Mouse (Mus musculus): ENCODE data around the gene Sv2a. TPM values are rescaled to one million over a fixed set of nuclear protein-coding genes. Genes with fewer than 3 reads are reported as not detected.
"Not testable (repeated sequence)": the region's sequence is repeated elsewhere in the genome, so short reads cannot be mapped to it uniquely, and the experiment has no call there.

The Sv2a gene
- polyA plus RNA-seq, 1 experiment = 4.4 TPM

DNA sequence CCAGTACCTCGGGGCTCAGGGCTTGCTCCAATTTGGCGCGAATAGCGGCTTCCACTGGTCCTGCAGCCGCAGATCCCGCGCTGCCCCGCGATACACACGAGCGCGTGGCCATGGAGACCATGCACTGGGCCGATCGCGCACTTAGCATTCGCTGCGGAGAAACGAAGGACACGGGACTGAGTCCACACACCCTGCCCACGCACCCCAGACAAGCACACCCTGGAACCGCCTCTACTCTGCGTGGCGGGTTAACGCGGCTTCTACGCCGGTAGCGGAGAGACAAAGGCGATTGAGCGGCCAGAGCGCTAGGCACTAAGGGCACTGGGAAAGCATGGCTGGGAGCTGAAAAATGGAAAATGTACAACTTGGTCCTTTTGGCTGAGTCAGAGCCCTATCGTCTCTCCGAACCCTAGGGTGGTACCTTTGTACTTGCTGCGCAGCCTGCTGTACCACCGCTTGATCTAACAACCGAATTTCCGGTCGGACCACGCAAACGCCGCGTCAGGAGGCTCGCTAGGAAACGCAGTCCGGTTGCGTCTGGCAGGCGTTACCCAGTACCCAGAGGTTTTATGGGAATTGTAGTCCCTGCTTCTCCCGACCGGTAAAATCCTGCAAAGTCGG, 16.3 kb downstream of the Sv2a start:
- peaks cover 22% of the 10 kb centered on the region for H3K4me1 ChIP-seq (replicated peaks; ENCODE audit: control insufficient read depth, insufficient read depth, low read length)
- TF ChIP-seq CTCF (IDR thresholded peaks at IDR 0.05; ENCODE audit: borderline replicate concordance, control insufficient read depth, extremely low read depth, insufficient read depth, low read length, poor library complexity) (no peak), POLR2A (IDR thresholded peaks at IDR 0.05; ENCODE audit: control insufficient read depth, extremely low read depth, insufficient read depth, low read length, poor library complexity) (peak; percentile 67)
- WGBS = under 1% methylated on average over 50 of the region's 50 CpGs
- H3K27ac ChIP-seq (ENCODE audit: control insufficient read depth, insufficient read depth, low read length) = peak overlapping the region; percentile 67; the same call in 1 of the 2 replicates
- peak overlapping the region; percentile 89 for H3K4me3 ChIP-seq (ENCODE audit: control insufficient read depth, insufficient read depth, low read length)
- no peaks in the 10 kb centered on the region for H3K27me3 ChIP-seq (ENCODE audit: control insufficient read depth, insufficient read depth, low read length)
- peak; percentile 84 for DNase-seq
- no peaks in the 10 kb centered on the region for H3K36me3 ChIP-seq (ENCODE audit: control insufficient read depth, insufficient read depth, low read length)

GRCm38 (mm10) chr3:96198181-96198580, 17.2 kb downstream of the Sv2a start:
- Histone ChIP-seq H3K4me1 (replicated peaks; ENCODE audit: control insufficient read depth, insufficient read depth, low read length) (peaks cover 22% of the 10 kb centered on the region), H3K27me3 (ENCODE audit: control insufficient read depth, insufficient read depth, low read length) (no peaks in the 10 kb centered on the region), H3K36me3 (ENCODE audit: control insufficient read depth, insufficient read depth, low read length) (no peaks in the 10 kb centered on the region), H3K4me3 (ENCODE audit: control insufficient read depth, insufficient read depth, low read length) (peak overlapping the region; percentile 27; the same call in 1 of the 2 replicates), H3K27ac (ENCODE audit: control insufficient read depth, insufficient read depth, low read length) (peak overlapping the region; percentile 96)
- WGBS = 2% methylated on average over 6 of the region's 6 CpGs
- peak; percentile 51 for DNase-seq
- no peak for TF ChIP-seq CTCF (IDR thresholded peaks at IDR 0.05; ENCODE audit: borderline replicate concordance, control insufficient read depth, extremely low read depth, insufficient read depth, low read length, poor library complexity)
- no peak for TF ChIP-seq POLR2A (IDR thresholded peaks at IDR 0.05; ENCODE audit: control insufficient read depth, extremely low read depth, insufficient read depth, low read length, poor library complexity)

- not testable (repeated sequence) for H3K27me3 ChIP-seq (ENCODE audit: control insufficient read depth, insufficient read depth, low read length); H3K27ac ChIP-seq (ENCODE audit: control insufficient read depth, insufficient read depth, low read length); H3K4me3 ChIP-seq (ENCODE audit: control insufficient read depth, insufficient read depth, low read length); H3K36me3 ChIP-seq (ENCODE audit: control insufficient read depth, insufficient read depth, low read length); DNase-seq
- 35% methylated on average over 8 of the region's 8 CpGs for WGBS
- peaks cover 22% of the 10 kb centered on the region for H3K4me1 ChIP-seq (replicated peaks; ENCODE audit: control insufficient read depth, insufficient read depth, low read length)
Measured at GRCm38 (mm10) chr3:96198601-96199251, 17.8 kb downstream of the Sv2a start.

DNA sequence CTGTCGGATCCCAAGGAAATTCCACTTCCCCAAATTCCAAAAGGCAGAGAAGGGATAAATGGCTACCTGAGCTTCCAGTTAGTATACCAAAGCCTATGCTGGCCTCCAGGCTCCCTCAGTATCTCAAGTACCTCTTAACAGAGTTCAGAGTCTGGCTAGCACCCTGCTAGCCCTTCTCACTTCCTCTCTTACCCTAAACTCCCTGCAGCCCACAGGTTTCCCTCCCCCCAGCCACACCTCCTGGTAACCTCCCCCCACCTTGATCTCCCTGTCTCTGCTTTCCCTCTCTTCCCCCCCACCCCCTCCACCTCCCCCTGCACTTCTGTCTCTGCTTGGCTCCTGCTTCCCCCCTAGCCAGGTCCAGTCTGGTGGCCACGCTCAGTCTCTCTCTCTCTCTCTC, 18.8 kb downstream of the Sv2a start:
- DNase-seq = no peak
- peaks cover 20% of the 10 kb centered on the region for H3K4me1 ChIP-seq (replicated peaks; ENCODE audit: control insufficient read depth, insufficient read depth, low read length)
- no peaks in the 10 kb centered on the region for H3K27me3 ChIP-seq (ENCODE audit: control insufficient read depth, insufficient read depth, low read length)
- no peak for TF ChIP-seq CTCF (IDR thresholded peaks at IDR 0.05; ENCODE audit: borderline replicate concordance, control insufficient read depth, extremely low read depth, insufficient read depth, low read length, poor library complexity)
- TF ChIP-seq POLR2A (IDR thresholded peaks at IDR 0.05; ENCODE audit: control insufficient read depth, extremely low read depth, insufficient read depth, low read length, poor library complexity) = no peak
- H3K36me3 ChIP-seq (ENCODE audit: control insufficient read depth, insufficient read depth, low read length) = no peaks in the 10 kb centered on the region
- no peak overlapping the region for H3K4me3 ChIP-seq (ENCODE audit: control insufficient read depth, insufficient read depth, low read length)
- no peak overlapping the region for H3K27ac ChIP-seq (ENCODE audit: control insufficient read depth, insufficient read depth, low read length)
- WGBS = 64% methylated on average over 2 of the region's 2 CpGs

- Histone ChIP-seq H3K27me3 (ENCODE audit: control insufficient read depth, insufficient read depth, low read length) (no peaks in the 10 kb centered on the region), H3K36me3 (ENCODE audit: control insufficient read depth, insufficient read depth, low read length) (no peaks in the 10 kb centered on the region), H3K4me3 (ENCODE audit: control insufficient read depth, insufficient read depth, low read length) (no peak overlapping the region), H3K4me1 (replicated peaks; ENCODE audit: control insufficient read depth, insufficient read depth, low read length) (no peaks in the 10 kb centered on the region), H3K27ac (ENCODE audit: control insufficient read depth, insufficient read depth, low read length) (no peak overlapping the region)
- WGBS = 73% methylated on average over 3 of the region's 3 CpGs
- DNase-seq = no peak
- TF ChIP-seq POLR2A (IDR thresholded peaks at IDR 0.05; ENCODE audit: control insufficient read depth, extremely low read depth, insufficient read depth, low read length, poor library complexity) (no peak), CTCF (IDR thresholded peaks at IDR 0.05; ENCODE audit: borderline replicate concordance, control insufficient read depth, extremely low read depth, insufficient read depth, low read length, poor library complexity) (no peak)
Measured at GRCm38 (mm10) chr3:96207819-96208218, 26.9 kb downstream of the Sv2a start.

DNA sequence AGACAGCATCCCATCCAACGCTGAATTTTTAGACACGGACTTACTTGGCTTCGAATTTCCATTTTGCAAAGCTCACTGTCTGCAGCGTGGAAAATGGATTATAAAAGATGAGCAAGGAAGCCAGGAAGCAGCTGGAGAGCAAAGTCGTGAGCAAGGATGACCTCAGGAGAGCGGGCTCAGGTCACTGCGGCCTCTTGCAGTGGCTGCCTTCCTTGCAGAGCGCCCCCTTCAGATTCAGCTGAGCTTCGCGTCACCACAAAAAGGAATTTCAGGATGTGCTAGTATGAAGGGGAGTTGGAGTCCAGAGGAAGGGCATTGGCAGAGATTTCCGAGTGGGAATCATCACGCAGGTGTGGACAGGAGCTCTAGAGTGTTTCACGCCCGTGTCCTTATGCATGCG, 28.3 kb downstream of the Sv2a start:
- TF ChIP-seq CTCF (IDR thresholded peaks at IDR 0.05; ENCODE audit: borderline replicate concordance, control insufficient read depth, extremely low read depth, insufficient read depth, low read length, poor library complexity) (no peak), POLR2A (IDR thresholded peaks at IDR 0.05; ENCODE audit: control insufficient read depth, extremely low read depth, insufficient read depth, low read length, poor library complexity) (no peak)
- Histone ChIP-seq H3K27me3 (ENCODE audit: control insufficient read depth, insufficient read depth, low read length) (no peaks in the 10 kb centered on the region), H3K4me3 (ENCODE audit: control insufficient read depth, insufficient read depth, low read length) (no peak overlapping the region), H3K36me3 (ENCODE audit: control insufficient read depth, insufficient read depth, low read length) (no peaks in the 10 kb centered on the region), H3K27ac (ENCODE audit: control insufficient read depth, insufficient read depth, low read length) (no peak overlapping the region), H3K4me1 (replicated peaks; ENCODE audit: control insufficient read depth, insufficient read depth, low read length) (no peaks in the 10 kb centered on the region)
- WGBS = 61% methylated on average over 15 of the region's 15 CpGs
- DNase-seq = no peak
